Mouse (Mus musculus) frontal cortex, postnatal 36 days (tissue): Measurements from ENCODE around the gene Ccdc87.
"Not testable (repeated sequence)": the region's sequence is repeated elsewhere in the genome, so short reads cannot be mapped to it uniquely, and the experiment has no call there.

ENCODE experiments used
- DNase-seq, 2 experiments: peaks; one replicate each; pipeline ENCODE4 v3.0.0; 2022; ENCODE audit warnings: low spot score in 2 of 2

Ccdc87 gene

DNA sequence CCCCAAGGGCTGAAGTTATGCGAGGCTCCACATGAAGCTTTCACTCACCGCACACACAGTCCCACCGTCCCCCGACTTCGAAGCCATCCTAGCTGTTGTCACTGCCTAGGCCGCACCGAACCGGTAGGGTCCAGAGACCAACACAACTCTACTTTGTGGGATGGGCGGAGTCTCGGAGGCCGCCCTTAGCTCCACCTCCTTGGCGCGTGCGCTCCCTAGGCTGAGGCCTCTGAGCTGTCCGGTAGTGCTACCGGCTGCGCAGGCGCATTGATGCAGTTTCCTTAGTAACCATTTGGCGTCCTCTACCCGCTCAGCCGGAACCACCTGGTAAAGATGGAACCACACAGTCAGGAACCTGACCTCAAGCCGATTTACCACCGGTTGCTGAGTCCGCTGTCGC lies at the start of gene Ccdc87, which contains the start of gene Ccs:
Gene Ccdc87 (plus strand): TSS at position 218 of the 400 bp plus-strand sequence.
Gene Ccs (minus strand): TSS at position 184 of the 400 bp plus-strand sequence.
- DNase-seq, result peak; percentile 94 to 98

DNA sequence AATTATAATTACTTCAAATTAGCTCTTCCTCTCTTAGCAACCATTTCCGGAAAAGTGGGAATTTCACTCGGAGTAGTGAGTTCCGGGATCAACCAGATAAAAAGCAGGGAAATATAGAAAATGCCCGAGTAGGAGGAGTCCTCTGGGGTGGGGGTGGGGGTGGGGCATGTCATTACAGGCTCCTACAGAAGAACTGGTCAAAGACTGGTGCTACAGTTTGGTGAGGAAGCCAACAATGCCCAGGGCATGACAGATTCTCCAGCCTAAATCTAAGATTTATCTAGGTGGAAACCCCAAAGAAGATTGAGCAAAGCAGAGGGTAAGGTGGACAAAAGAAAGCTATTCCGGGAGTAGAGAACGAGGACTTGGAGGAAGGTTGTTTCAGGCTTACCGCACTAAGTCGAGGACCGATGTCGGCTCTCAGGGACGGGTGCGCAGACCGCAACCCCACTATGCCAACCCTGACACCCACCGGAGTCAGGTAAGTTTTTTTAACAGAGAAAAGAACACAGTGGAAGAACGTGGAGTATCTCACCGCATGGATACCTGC lies 45.8 kb upstream of the Ccdc87 start:
- no peak for DNase-seq

DNA sequence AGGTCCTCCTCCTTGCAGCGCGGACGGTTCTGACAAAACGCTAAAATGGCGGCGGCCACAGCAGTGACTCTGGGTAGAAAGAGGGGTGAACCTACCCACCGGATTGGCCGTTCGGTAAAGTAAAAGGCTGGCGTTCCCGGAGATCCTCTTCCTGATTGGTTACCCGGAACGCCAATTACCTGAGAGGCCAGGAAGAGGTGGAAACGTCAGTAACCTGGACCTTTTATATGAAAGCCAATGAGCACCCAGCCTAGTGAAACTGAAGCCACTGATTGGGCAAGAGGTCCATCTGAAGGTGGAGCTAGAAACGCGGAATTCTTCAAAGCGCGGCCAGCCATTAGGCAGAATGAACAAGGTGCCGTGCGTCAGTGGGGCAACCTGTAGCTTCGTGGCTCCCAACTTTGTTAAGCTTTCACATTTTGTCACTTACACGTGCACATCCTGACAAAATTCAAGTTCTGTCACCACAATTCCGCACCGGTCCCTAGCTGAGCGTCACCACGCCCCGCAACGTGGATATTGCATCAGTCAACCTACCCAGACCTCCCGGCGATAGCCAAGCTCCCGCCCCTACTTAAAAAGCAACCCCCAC lies 45.2 kb upstream of the Ccdc87 start, which contains the start of gene Rbm4:
Gene Rbm4 (minus strand): TSS at position 71 of the 592 bp plus-strand sequence.
- DNase-seq, result peak; percentile 96 to 99

DNA sequence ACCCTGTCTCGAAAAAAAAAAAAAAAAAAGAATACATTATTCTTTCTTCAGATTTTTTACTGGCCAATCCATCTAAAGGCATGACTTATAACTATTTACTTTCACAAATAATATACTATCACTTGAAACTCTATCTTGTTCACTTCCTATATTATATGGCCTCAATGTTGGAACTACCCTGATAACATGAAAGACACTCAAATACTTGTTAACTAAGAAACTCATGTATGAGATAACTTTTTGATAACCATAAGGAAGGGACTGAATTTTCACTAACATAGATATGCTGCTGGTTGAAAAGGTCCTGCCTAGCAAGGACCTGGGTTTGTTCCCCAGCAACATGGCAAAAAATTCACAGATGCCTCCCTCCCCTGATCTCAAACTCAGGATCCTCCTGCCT lies 43.2 kb upstream of the Ccdc87 start:
- DNase-seq, result no peak

DNA sequence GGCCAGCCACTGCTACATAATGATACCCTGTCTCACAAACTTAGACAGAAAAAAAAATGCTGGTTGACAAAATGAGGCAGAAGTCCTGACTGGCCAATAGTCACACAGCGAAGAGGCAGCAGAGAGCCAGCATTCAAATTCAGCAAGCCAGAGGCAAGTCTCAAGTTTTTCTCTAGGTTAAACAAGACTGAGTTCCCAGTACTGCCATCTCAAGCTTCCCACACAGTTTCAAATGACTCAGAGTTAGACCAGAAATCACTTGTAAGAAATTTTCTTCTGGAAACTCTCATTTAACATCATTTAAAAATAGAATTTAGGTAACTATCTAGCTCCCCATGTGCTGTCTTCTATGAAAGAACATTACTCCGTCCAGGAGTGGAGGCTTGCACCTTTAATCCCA lies 41.3 kb upstream of the Ccdc87 start:
- DNase-seq, result no peak

DNA sequence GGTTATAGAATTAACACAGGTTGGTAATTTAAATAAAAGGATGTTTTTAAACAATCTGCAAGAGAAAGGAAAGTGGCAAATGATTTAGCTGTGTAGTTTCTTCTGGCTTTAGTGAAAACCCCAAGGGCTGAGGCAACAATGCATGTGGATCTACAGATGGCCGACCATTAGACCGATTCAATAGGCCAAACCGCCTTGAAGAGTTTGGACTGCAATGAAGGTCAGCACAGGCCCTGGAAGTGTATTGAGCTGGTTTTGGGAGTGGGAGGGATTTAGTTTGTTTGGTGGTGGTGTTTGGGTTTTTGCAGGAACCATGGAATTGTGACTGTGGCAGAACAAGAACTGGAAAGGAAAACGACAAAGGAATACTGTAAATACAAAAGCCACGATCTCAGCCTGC lies 40.1 kb upstream of the Ccdc87 start:
- no peak for DNase-seq

DNA sequence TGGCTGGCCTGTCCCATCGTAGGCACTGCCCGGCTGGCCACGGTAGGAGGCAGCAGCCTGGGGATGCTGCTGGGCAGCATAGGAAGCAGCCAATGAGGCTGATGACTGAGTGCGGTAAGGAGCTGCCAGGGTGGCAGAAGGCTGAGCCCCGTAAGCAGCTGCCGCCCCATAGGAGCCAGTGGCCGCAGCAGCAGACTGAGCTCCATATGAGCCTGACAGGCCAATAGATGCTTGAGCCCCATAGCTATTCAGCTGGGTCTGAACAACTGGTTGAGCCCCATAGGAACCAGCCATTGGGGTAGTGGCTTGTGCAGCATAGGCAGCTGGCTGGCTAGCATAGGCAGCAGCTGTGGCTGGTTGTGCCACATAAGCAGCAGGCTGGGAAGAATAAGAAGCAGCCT lies 36.5 kb upstream of the Ccdc87 start:
- no peak for DNase-seq

DNA sequence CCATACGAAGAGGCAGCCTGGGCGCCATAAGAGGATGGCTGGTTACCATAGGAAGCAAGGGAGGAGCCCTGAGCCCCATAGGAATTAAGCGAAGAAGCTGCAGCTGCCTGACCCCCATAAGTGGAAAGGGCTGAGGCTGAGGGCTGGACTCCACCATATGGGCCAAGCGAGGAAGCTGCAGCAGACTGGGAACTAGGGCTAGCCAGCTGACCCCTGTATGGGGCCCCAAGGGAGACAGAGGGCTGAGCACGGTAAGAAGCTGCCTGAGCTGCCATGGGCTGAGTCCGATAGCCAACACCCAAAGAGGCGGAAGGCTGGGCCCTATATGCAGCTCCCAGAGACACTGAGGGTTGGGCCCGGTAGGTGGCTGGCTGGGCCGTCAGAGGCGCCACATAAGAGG lies 35.9 kb upstream of the Ccdc87 start:
- no peak for DNase-seq

DNA sequence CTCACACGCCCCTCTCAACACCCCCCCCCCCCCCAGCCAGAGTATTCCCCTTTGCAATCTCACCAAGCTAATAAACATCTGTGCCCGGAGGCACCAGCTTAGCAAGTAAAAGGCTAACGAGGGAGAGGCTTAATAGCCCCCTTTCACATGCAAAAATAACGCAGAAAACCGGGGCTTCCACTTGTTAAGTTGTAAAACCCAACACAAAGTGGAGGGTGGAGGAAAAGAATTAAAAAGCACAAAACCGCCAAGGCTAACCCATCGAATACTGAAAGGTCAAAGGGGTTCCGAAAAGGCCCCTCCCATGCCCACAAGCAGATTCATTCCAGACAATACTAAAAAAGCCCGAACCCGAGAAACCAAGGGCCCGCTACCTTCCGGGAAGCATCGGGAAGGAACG lies 28.9 kb upstream of the Ccdc87 start:
- no peak for DNase-seq

DNA sequence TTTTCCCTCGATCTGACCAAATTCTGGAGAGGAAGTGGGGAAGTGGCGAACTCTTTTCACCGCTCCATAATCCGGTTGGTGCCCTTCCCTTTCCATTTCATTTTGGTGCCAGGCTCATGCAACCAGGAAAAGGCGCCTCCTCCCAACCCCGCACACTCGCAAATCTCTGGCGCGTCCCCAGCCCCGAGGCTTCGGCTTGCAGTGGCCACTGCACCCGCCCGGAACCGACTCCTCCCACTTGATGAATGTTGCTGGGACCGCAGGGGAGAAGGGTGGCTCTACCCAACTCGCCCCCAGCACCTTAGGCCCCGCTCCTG lies 28.5 kb upstream of the Ccdc87 start:
- no peak for DNase-seq

DNA sequence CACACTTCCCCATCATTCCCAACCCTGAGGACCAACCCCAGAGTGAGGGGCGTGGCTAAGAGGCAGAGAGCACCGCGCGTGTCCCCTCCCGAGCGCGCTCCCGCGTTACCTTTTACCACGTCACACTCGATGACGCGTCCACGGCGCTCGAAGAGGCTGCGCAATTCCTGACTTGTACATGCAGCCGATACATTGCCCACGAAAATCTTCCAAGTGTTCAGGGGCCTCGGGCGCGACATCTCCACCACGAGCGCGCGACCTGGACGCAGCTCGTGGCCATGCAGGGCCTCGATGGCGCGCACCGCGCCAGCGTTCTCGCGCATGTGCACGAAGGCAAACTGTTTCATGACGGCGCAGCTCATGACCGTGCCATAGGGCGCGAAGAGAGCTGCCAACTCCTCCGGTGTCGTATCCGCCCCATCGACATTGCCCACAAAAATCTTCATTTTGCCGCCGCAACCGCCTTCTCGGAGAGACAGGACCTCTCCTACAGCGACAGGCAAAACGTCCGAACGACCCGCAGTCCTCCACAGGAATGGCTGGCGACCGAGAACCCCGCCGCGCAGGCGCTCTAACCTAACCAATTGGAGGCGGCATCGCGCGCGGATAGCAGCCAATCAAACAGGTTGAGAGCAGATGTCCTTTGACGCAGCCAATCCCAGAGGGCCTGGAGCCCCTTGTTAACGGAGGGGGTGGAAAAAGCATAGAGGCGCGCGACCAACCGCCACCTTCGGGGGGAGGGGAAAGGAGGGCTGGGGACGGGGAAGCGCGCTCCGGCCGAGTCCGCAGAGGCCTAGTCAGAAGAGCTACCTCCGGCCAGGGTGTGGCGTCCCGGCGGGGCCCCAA lies 27.9 kb upstream of the Ccdc87 start, which contains the start of the genes Gm21992 and Rbm14:
Gene Gm21992 (minus strand): TSS at position 550 of the 846 bp plus-strand sequence.
Gene Rbm14 (minus strand): TSS at position 572 of the 846 bp plus-strand sequence.
- DNase-seq, result peak; percentile 98 to 99

DNA sequence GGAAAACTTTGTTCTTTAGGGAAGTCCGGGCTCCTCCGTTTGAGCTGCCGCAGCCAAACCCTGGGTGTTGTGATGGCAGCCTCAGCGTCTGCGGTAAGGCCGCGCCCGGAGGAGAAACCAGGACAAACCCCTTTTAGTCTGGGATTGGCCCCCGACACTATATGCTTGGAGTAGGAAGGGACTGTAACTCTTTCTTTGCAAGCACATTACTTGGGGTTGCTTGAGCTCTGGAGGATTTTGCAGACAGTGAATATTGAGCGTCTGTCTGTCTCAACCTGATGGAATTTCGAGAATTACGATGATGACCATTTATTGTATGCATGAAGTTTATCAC lies 27.3 kb upstream of the Ccdc87 start:
- DNase-seq, result no peak

DNA sequence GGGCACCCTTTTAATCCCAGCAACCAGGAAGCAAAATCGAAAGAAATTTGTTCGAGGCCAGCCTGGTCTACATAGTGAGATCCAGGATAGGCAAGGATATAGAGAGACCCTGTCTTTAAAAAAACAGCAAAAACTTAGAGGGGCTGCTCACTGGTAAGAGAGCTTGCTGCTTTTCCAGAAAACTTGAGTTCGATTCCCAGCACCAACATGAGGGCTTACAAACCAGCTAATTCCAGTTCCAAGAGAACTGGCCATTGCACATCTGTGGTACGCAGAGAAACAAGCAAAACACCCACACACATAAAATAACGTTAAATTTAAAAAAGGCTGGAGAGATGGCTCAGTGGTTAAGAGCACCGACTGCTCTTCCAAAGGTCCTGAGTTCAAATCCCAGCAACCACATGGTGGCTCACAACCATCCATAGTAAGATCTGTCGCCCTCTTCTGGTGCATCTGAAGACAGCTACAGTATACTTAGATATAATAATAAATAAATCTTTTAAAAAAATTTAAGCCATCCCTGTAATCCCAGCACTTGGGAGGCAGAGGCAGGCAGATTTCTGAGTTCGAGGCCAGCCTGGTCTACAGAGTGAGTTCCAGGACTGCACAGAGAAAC lies 26.7 kb upstream of the Ccdc87 start:
- not testable (repeated sequence) for DNase-seq

DNA sequence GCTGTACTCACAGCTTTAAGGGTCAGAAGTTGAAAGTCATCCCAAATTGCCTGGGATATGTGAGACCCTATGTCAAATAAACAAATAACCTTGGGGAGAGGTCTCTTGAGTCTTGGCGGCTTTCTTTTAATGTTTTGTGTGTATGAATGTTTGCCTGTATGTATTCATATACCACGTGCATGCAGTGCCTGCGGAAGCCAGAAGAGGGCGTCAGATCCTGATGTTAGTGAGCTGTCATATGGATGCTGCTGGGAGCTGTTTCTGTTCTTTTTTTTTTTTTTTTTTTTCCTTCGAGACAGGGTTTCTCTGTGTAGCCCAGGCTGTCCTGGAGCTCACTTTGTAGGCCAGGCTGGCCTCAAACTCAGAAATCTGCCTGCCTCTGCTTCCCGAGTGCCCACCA lies 26.2 kb upstream of the Ccdc87 start:
- no peak for DNase-seq

DNA sequence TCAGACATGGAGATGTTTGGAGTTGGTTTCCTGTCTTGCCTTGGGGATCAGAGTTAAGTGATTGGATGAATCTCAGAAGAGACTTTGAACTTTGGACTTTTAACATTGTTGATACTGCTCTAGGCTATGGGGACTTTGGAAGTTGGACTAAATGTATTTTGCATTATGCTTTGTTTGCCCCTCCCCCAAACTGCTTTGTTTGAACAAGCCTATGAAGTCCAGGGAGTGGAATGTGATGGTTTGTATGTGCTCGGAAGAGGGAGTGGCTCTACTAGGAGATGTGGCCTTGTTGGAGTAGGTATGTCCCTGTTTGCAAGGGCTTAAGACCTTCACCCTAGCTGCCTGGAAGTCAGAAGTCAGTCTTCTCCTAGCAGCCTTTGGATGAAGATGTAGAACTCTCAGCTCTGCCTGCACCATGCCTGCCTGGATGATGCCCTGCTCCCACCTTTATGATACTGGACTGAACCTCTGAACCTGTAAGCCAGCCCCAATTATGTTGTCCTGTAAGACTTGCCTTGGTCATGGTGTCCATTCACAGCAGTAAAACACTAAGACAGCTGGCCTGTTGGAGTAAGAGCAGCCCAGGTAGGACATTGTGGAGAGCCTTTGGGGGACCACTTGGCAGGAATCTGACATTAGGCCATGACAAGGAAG lies 21.9 kb upstream of the Ccdc87 start:
- DNase-seq, result no peak

DNA sequence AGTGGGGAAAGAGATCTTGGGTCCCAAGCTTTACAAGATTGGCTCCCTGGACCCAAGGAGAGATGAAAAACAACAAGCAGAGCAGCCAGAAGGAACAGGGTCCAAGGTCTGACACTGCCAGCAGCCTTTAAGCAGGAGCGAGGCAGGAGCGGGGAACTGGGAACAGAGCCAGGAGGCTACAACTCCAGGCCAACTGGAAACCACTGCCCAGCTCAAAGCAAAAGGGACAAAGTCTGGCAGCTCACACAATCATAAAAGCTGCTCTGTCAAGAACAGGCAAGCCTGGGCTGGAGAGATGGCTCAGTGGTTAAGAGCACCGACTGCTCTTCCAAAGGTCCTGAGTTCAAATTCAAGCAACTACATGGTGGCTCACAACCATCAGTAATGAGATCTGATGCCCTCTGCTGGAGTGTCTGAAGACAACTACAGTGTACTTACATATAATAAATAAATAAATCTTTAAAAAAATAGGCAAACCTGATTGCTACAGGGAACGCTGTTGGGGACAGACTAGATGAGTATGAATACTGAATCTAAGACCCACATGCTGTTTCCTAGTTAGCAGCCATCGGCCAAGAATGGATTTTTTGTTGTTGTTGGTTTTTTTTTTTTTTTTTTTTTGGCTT lies 18.4 kb upstream of the Ccdc87 start:
- peak; percentile 60 to 72 for DNase-seq

DNA sequence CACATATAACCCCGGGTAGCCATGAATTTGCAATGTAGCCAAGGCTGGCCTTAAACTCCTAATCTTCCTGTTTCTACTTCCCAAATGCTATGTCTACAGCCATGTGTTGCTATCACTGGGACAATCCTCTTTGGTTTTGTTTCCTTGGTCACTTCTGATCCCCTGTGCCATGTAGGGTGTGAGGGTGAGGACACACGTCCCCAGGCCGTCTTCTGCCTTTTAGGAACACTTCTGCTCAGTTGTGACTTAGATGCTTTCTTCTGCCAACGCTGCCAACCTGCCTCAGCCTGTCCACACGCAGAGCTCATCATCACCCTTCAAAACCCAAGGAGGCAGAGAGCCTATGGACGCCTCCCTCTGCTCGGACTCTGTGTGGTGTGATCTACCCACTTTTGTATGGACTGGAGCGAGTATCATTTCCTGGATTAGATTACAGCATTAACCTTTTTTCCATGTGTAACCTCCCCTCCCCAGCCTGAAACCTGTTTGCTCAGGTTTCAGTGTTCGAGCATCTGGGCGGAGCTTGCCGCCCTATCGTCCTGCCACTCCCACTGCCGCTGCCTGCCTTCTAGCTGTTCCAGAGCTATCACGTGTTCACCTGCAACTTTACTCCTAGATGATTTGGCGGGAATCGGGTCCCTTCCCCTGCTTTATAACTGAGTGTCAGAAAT lies 10.6 kb upstream of the Ccdc87 start:
- no peak for DNase-seq

DNA sequence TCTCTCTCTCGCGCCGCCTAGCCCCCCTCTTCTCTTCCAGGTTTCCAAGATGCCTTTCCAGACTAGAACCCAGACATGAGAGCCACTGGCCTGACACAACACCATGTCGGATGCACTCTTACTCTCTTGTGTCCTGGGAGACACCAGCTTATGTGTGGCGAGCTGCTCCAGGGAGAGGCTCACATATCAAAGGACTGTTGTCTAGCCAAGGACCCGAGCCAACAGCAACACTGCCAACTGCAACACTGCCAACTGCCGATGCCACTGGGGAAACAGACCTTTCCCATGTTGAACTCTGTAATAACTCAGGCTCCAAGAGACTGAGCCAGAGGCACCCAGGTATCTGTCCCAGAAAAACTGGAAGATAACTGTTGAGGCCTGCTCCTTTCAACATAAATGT lies 10.0 kb upstream of the Ccdc87 start:
- peak; percentile 11 to 33 for DNase-seq

DNA sequence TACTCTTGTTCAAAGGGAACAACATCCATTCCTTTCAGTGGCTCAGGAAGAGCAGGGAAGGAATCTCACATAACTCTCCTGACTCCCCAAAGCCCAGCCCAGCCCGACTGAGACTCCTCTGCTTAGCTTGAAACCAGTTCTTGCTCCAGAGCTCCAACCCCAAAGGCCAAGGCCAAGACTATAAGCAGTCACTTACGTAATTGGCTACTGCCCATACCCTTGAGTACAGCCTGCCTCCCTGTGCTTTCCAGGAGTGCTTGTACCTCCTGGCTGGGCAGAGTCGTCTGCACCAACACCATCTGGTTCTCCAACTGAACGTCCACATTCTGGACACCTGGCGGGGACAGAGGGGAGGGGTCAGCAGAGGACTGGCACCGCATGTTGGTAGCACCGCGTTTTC lies 5.2 kb upstream of the Ccdc87 start:
- no peak for DNase-seq

DNA sequence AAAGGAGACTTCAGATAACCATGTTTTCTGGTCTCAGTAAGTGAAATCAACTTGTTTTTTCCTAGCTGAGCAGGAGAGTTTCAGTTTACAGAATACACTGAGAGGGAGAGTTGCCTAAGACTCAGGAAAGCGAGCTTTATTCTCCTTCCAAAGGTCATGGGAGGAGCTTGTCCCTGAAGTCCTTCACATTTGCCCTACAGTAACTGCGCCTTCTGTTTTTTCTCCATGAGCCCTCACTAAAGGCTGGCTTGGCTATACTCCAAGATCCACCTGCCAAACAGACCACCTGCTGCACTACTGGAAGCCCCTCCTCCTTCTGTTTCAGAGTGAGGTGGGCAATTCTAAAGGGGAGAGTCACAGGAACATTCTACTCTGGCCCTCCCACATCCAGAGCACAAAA lies 3.1 kb upstream of the Ccdc87 start:
- no peak for DNase-seq

DNA sequence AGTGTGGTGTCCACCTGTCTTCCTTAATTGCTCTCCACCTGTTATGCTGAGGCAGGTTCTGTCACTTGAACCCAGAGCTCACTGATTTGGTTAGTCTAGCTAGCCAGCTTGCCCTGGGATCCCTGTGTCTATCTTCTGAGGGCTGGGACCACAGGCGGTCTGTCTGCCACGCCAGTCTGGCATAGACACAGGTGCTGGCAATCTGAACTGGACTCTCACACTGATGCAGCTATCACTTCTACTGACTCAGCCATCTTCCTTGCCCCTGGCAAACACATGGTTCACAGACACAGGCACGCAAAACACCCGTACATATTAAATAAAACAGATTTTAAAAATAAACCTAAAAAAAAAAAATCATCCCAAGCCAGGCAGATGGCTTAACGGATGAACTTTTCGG lies 2.1 kb upstream of the Ccdc87 start:
- no peak for DNase-seq
